Mouse (Mus musculus) forebrain, embryonic 13.5 days (tissue): ENCODE results near the gene Slc12a8. TPM values are rescaled to one million over a fixed set of nuclear protein-coding genes. Genes with fewer than 3 reads are reported as not detected.

Experiments used
- ATAC-seq: fragments of 200-750 bp; cut with Nextera tagmentation; 2 replicates; pipeline ENCODE4 v1.8.0; 2017
- H3K27ac ChIP-seq: fragments of 300-500 bp; sonication (generic); 2 replicates; pipeline ENCODE4 v1.5.1; 2015; ENCODE audit warnings: inconsistent platforms, mild to moderate bottlenecking, moderate library complexity
- H3K27me3 ChIP-seq: fragments of 300-500 bp; sonication (generic); 2 replicates; pipeline ENCODE4 v1.6.1; 2015; ENCODE audit warnings: mild to moderate bottlenecking, inconsistent platforms
- H3K36me3 ChIP-seq: fragments of 300-500 bp; sonication (generic); 2 replicates; pipeline ENCODE4 v1.6.1; 2015; ENCODE audit warnings: mild to moderate bottlenecking, inconsistent platforms; ENCODE audit not compliant: poor library complexity, severe bottlenecking
- H3K4me1 ChIP-seq: fragments of 300-500 bp; sonication (generic); 2 replicates; pipeline ENCODE4 v1.6.1; 2015; ENCODE audit warnings: inconsistent platforms
- H3K4me2 ChIP-seq: fragments of 300-500 bp; sonication (generic); 2 replicates; pipeline ENCODE4 v1.6.1; 2015; ENCODE audit warnings: inconsistent platforms, mild to moderate bottlenecking, moderate library complexity
- H3K4me3 ChIP-seq: fragments of 300-500 bp; sonication (generic); 2 replicates; pipeline ENCODE4 v1.5.1; 2015; ENCODE audit warnings: mild to moderate bottlenecking, inconsistent platforms
- H3K9ac ChIP-seq: fragments of 300-500 bp; sonication (generic); 2 replicates; pipeline ENCODE4 v1.6.1; 2015; ENCODE audit warnings: mild to moderate bottlenecking, inconsistent platforms
- H3K9me3 ChIP-seq: fragments of 300-500 bp; sonication (generic); replicated peaks from 2 replicates; pipeline ENCODE4 v1.6.1; 2016; ENCODE audit warnings: inconsistent platforms
- WGBS: fragments of 180-500 bp; shearing (Covaris S2); methylation state at CpG from one replicate; pipeline ENCODE4 v1.1.7; 2015; 5-methylcytosine and 5-hydroxymethylcytosine counted together
- polyA plus RNA-seq: library from polyadenylated mRNA; unstranded; fragments of >200 nt; fragmentation: Nextera tagmentation; extraction: Ambion mirVana; gene quantifications from 2 replicates; pipeline ENCODE4 v1.2.1, GENCODE M21; 2015

Gene Slc12a8
- polyA plus RNA-seq, 1 experiment from 2014 or later: 0.67 TPM

DNA sequence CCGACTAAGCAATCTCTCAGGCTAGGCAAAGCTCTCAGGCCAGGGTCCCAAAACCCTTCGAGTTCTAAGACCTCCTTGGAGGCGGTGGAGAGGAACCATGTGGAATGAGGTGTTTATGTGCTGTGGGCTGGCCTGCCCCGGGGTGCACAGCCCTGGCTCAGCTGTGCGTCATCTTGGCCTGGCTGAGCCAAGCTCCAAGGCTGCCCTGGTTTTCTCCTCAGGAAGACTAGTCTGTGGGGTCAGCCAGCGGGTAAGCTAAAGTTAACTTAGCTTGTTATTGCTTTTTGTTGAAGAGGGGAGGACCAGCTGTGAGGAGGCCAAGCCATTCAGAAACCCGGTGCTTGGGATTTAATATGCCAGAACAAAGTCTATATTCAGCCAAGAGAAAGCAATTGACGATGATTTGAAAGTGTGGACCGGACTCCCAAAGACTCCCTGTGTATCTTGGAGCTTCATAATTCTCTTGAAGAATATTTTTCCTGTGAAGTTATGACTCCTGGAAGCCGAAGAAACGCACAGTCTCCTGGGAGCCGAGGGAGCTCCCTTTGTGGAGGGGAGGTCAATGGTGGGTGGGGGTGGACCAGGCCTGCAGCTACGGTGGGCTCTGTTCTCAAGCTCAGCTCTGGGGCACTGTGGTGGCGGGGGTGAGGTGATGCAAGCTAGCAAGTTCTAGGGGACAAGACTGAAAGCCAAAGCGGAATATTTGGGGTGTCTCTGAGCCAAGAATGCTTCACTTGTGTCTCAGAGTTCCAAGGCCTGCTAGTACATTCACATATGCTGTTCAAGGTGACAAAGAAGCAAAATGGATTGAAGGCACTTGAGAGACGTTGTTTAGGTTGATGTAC lies 70.4 kb downstream of the Slc12a8 start:
- Histone ChIP-seq H3K27ac (no peak overlapping the region), H3K9me3 (no peaks in the 10 kb centered on the region), H3K27me3 (no peaks in the 10 kb centered on the region), H3K4me1 (peaks cover 24% of the 10 kb centered on the region), H3K4me3 (no peak overlapping the region), H3K9ac (no peak overlapping the region), H3K36me3 (no peaks in the 10 kb centered on the region), H3K4me2 (no peak overlapping the region)
- ATAC-seq: no peak
- 76% methylated on average over 16 of the region's 16 CpGs for WGBS

DNA sequence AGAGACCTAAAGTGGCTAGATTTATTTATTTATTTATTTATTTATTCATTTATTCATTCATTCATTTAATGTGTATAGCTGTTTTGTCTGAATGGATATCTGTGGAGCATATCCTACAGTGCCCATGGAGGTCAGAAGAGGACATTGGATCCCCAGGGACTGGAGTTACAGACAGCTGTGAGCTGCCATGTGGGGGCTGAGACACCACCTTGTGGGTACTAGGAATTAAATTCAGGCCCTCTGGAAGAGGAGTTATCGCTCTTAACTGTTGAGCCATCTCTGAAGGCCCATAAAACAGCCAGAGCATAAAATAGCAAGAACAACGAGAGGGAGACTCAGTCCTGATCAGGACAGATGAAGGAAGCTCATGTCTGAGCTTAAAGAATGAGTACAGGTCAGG lies 71.7 kb downstream of the Slc12a8 start:
- H3K4me3 ChIP-seq: no peak overlapping the region
- 82% methylated on average over 2 of the region's 2 CpGs for WGBS
- H3K9ac ChIP-seq: no peak overlapping the region
- no peaks in the 10 kb centered on the region for H3K27me3 ChIP-seq
- H3K4me1 ChIP-seq: peaks cover 28% of the 10 kb centered on the region
- H3K4me2 ChIP-seq: no peak overlapping the region
- H3K27ac ChIP-seq: no peak overlapping the region
- no peaks in the 10 kb centered on the region for H3K9me3 ChIP-seq
- ATAC-seq: no peak
- H3K36me3 ChIP-seq: no peaks in the 10 kb centered on the region

DNA sequence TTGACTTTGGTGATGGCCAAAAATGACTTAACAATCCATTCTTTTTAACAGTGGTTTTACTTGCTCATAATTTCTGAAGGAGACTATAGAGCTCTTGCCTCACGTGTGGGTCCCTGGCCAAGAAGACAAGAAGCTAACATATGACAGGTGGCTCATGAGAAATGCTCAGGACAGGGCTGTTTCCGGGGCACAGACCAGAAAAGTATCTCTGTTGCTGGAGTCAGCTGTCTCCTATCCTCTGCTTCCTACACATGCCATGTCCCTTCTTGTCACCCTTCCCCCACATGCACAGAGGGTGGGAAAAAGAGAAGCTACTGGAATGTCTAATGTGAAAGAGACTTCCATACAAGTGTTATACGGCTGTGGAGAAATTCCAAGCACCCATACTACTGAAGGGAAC lies 73.3 kb downstream of the Slc12a8 start:
- no peak for ATAC-seq
- H3K9ac ChIP-seq: no peak overlapping the region
- peaks cover 20% of the 10 kb centered on the region for H3K4me1 ChIP-seq
- no peak overlapping the region for H3K4me2 ChIP-seq
- H3K27ac ChIP-seq: no peak overlapping the region
- H3K27me3 ChIP-seq: no peaks in the 10 kb centered on the region
- no peak overlapping the region for H3K4me3 ChIP-seq
- 95% methylated on average over 3 of the region's 3 CpGs for WGBS
- no peaks in the 10 kb centered on the region for H3K36me3 ChIP-seq
- no peaks in the 10 kb centered on the region for H3K9me3 ChIP-seq

DNA sequence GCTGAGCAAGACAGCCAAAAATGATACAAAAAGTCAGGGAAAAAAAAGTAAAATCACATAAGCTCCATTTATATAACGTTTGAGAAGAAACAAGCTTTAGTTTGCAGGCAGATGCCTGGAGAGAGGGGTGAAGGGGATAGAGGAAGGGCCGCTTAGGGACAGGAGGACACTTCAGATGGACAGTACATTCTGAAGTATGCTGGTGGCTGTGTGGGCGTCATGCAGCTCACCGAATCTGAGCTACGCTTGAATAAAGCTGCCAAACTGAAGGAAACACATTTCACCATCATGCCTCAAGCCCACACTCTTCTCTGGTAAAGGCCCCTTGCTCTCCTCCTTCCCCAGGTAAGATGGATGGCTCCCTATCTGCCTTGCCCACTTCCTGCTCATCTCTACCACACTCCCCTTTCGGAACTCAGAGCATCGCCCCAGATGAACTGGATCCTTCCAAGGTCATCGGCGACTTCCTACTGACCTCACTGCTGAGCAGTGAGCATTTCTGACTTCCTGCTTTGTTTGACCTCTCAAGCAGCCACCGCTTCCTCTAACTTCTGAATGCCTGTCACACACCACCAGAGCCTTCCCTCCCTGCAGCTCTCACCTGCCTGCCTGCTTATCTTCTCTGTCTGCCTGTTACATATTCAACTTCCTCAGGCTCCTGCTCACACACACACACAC lies 74.4 kb downstream of the Slc12a8 start:
- H3K4me3 ChIP-seq: no peak overlapping the region
- H3K4me2 ChIP-seq: no peak overlapping the region
- H3K9ac ChIP-seq: no peak overlapping the region
- H3K9me3 ChIP-seq: no peaks in the 10 kb centered on the region
- no peaks in the 10 kb centered on the region for H3K27me3 ChIP-seq
- no peak overlapping the region for H3K27ac ChIP-seq
- 90% methylated on average over 10 of the region's 10 CpGs for WGBS
- H3K36me3 ChIP-seq: no peaks in the 10 kb centered on the region
- no peak for ATAC-seq
- H3K4me1 ChIP-seq: peaks cover 17% of the 10 kb centered on the region

DNA sequence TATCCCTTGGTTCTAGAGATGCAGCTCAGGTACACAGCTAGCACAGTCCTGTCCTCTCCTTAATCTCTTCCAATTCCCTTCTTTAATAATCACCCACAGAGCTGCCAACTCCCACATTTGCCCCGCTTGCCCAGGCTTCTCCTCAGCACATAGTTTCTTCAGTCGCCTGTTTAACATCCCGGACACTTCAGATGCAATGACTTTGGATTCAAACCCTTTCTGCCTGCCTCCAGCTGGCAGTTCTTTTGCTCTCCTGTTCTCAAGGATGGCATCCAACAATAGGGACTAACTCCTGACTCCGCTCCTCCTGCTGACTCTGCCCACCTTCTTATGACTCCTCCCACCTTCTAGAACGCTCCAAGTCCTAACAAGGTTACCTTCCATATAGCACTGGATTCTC lies 75.2 kb downstream of the Slc12a8 start:
- Histone ChIP-seq H3K4me1 (peaks cover 17% of the 10 kb centered on the region), H3K9ac (no peak overlapping the region), H3K27ac (no peak overlapping the region), H3K27me3 (no peaks in the 10 kb centered on the region), H3K9me3 (no peaks in the 10 kb centered on the region), H3K4me3 (no peak overlapping the region), H3K36me3 (no peaks in the 10 kb centered on the region), H3K4me2 (no peak overlapping the region)
- 93% methylated on average over 5 of the region's 5 CpGs for WGBS
- no peak for ATAC-seq

DNA sequence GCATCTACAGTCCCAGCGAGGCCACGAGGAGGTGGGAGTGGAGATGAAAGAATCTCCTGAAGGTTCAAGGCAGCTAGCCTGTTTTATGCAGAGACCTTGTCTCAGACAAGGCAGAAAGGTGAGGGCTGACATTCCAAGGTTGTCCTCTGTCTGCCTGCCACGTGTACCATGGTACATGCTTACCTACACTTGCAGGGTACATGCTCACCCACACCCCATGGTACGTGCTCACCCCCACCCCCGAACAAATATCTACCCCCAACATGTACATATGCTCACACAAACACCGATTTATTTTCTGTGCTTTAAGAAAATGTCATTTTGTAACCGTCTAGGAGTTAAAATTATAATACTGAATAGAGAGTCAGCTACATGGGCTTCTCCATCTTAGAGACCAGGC lies 76.3 kb downstream of the Slc12a8 start:
- 80% methylated on average over 7 of the region's 7 CpGs for WGBS
- no peaks in the 10 kb centered on the region for H3K9me3 ChIP-seq

DNA sequence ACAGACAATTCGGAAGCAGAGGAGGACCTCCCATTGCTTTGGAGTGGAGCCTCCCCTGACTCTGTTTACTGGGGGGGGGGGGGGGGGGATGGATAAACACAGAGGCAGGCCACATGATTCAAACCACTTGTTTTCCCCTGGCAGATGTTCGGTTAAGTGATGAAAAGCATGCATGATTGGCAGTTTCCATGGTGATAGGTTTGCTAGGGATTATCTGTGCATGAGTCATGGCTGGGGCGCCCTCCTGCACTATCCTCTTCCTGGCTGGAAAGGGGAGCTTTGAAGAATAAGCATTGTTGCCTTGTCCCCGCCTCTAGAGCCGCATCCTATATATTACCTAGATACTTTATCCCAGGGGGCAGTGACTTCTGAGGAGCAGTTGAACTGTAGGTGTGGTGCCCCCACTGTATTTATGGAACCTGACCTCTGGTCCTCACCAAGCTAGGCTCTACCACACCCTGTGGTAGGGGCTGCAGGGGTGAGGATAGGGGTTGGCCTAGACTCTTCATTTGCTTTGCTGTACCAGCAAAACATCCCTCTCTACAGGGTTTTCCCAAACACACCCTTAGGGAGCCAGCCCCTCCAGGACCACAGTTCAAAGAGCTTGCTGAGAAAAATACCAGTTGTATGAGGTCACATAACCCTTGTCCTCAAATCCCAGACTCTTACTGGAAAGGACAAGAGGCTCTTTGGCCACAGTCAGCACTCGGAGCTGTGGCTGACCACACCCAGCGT lies 77.1 kb downstream of the Slc12a8 start:
- Histone ChIP-seq H3K4me2 (no peak overlapping the region), H3K27me3 (no peaks in the 10 kb centered on the region), H3K9ac (no peak overlapping the region), H3K27ac (peak overlapping the region; percentile 67), H3K9me3 (no peaks in the 10 kb centered on the region), H3K4me3 (no peak overlapping the region), H3K4me1 (peaks cover 17% of the 10 kb centered on the region), H3K36me3 (no peaks in the 10 kb centered on the region)
- 42% methylated on average over 7 of the region's 7 CpGs for WGBS
- ATAC-seq: peak; percentile 81; the same call in 1 of the 2 replicates

More for the DNA sequence above, 76.3 kb downstream of the Slc12a8 start:
- Histone ChIP-seq H3K4me3 (no peak overlapping the region), H3K27ac (no peak overlapping the region; the same call in 1 of the 2 replicates), H3K4me2 (no peak overlapping the region), H3K27me3 (no peaks in the 10 kb centered on the region), H3K4me1 (peaks cover 17% of the 10 kb centered on the region), H3K36me3 (no peaks in the 10 kb centered on the region), H3K9ac (no peak overlapping the region)
- ATAC-seq: no peak

DNA sequence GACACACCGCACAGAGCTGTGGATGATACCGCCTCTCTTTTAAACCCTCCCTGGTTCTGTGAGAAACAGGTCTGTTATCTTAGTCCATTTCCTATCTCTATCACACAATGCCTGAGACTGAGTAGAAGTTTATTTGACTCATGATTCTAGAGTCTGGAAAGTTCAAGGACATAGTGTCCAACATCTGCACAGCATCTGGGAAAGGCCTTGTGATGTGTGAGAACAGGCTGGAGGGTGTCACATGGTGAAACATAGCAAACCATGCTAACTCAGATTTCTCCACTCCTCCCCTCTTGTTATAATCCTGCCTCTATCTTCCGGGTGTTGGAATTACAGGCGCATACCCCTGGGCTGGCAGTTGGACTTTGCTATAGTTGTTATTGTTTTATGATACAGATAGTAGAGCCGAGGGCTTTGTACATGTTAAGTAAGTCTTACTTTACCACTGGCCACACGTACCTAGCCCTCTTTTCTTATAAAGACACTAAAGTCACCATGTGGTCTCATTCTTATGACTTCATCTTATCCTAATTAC lies 78.2 kb downstream of the Slc12a8 start:
- no peak for ATAC-seq
- no peak overlapping the region for H3K27ac ChIP-seq
- 96% methylated on average over 6 of the region's 6 CpGs for WGBS

DNA sequence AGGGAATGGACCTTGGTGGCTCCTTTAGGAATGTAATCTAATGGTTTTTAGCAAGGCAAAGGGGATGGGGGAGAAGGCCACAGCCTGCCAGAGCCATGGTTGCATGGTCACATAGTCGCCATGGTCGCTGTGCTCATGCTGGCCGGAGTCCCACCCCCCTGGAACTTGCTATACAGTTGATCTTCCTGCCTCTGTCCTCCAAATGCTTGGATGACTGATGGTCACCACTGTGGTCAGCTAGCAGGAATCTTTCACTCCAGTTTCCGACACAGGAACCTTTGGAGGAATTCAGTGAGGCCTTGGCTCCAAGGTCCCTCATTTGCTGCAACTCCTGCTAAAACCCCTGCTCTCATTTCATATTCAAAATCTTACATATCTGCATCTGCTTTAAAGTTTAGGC lies 79.1 kb downstream of the Slc12a8 start:
- WGBS: 93% methylated on average over 4 of the region's 4 CpGs
- Histone ChIP-seq H3K4me2 (no peak overlapping the region), H3K4me3 (no peak overlapping the region), H3K9me3 (no peaks in the 10 kb centered on the region), H3K27me3 (no peaks in the 10 kb centered on the region), H3K27ac (no peak overlapping the region), H3K4me1 (peaks cover 17% of the 10 kb centered on the region), H3K9ac (no peak overlapping the region), H3K36me3 (no peaks in the 10 kb centered on the region)
- no peak for ATAC-seq

More for the DNA sequence above, 78.2 kb downstream of the Slc12a8 start:
- Histone ChIP-seq H3K9ac (no peak overlapping the region), H3K27me3 (no peaks in the 10 kb centered on the region), H3K4me1 (peaks cover 17% of the 10 kb centered on the region), H3K4me3 (no peak overlapping the region), H3K4me2 (no peak overlapping the region), H3K36me3 (no peaks in the 10 kb centered on the region), H3K9me3 (no peaks in the 10 kb centered on the region)

DNA sequence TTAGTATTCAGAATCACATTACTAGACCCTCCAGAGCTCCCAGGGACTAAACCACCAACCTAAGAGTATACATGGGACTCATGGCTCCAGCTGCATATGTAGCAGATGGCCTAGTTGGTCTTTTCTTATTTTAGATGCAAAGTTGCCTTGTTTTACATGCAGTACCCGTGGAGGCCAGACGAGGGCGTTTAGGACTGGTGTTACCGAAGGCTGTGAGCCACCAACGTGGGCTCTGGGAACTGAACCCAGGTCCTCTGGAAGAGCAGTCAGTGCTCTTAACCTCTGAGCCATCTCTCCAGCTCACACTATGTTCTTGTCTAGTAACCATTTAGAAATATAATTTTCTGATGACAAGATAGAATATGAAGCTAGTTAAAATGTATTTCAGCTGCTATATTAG lies 83.1 kb downstream of the Slc12a8 start:
- H3K27ac ChIP-seq: no peak overlapping the region
- H3K4me1 ChIP-seq: peaks cover 2% of the 10 kb centered on the region; the same call in 1 of the 2 replicates
- no peaks in the 10 kb centered on the region for H3K27me3 ChIP-seq
- H3K36me3 ChIP-seq: no peaks in the 10 kb centered on the region
- H3K9ac ChIP-seq: no peak overlapping the region
- 0 out of 2 replicates have a peak, but pooled peaks cover 5% of the 10 kb centered on the region for H3K9me3 ChIP-seq
- no peak overlapping the region for H3K4me3 ChIP-seq
- no peak for ATAC-seq
- H3K4me2 ChIP-seq: no peak overlapping the region
- 43% methylated on average over 5 of the region's 5 CpGs for WGBS

DNA sequence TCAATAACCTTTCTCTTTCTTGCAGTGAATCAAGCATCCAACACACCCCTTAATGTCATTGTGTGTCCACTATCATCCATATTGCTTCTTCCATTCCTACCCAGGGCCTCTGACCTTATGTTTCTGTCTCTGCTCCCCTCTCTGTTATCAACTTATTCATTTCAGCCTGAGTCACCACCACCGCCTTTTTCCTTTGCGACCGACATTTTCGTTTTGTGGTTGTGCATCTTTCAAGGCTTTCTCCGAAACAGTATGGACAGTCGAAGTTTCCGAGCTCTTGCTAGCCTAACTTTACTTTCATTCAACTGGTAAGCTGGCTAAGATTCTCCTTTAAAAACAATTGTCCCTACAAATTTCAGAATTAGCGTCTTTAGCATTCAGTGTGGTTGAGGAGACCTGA lies 84.2 kb downstream of the Slc12a8 start:
- H3K27ac ChIP-seq: no peak overlapping the region
- peaks cover 12% of the 10 kb centered on the region for H3K4me1 ChIP-seq
- no peak for ATAC-seq
- 95% methylated on average over 8 of the region's 8 CpGs for WGBS
- 0 out of 2 replicates have a peak, but pooled peaks cover 5% of the 10 kb centered on the region for H3K9me3 ChIP-seq
- H3K9ac ChIP-seq: no peak overlapping the region
- no peak overlapping the region for H3K4me2 ChIP-seq
- no peaks in the 10 kb centered on the region for H3K36me3 ChIP-seq
- no peak overlapping the region for H3K4me3 ChIP-seq
- no peaks in the 10 kb centered on the region for H3K27me3 ChIP-seq
